Mouse (Mus musculus): ENCODE results near the gene Rrm2.
A peak's percentile ranks its signal among the peaks of the same experiment; 100 is the strongest.

Rrm2 gene

GRCm38 (mm10) chr12:24753680-24754079 lies 45.6 kb downstream of the Rrm2 start:
- DNase-seq, result no peak

GRCm38 (mm10) chr12:24754693-24755092 lies 46.7 kb downstream of the Rrm2 start:
- peak in 1 of 2 experiments; percentile 30 for DNase-seq

GRCm38 (mm10) chr12:24755471-24755870 lies 47.4 kb downstream of the Rrm2 start:
- DNase-seq, result no peak

- DNase-seq, result no peak
Measured at GRCm38 (mm10) chr12:24757387-24757786, 49.3 kb downstream of the Rrm2 start.

GRCm38 (mm10) chr12:24758374-24758773 lies 50.3 kb downstream of the Rrm2 start:
- peak; percentile 11 to 38 for DNase-seq

GRCm38 (mm10) chr12:24762253-24762652 lies 54.2 kb downstream of the Rrm2 start:
- DNase-seq, result no peak

All from kidney, postnatal 25 days (tissue).